Mouse (Mus musculus): Measurements from ENCODE around the gene Fam53b.

The Fam53b gene

GRCm38 (mm10) chr7:132788826-132789225 is 24.9 kb downstream of the Fam53b start:
- no peak for DNase-seq (ENCODE audit: low read depth)

GRCm38 (mm10) chr7:132787496-132788190 is 26.0 kb downstream of the Fam53b start:
- DNase-seq (ENCODE audit: low read depth): no peak

GRCm38 (mm10) chr7:132787022-132787421 is 26.7 kb downstream of the Fam53b start:
- no peak for DNase-seq (ENCODE audit: low read depth)

- no peak for DNase-seq (ENCODE audit: low read depth)
These were observed 27.2 kb downstream of the Fam53b start for GRCm38 (mm10) chr7:132786522-132786921.

- no peak for DNase-seq (ENCODE audit: low read depth)
These were observed 27.7 kb downstream of the Fam53b start for GRCm38 (mm10) chr7:132786011-132786410.

GRCm38 (mm10) chr7:132784101-132784500 is 29.6 kb downstream of the Fam53b start:
- DNase-seq (ENCODE audit: low read depth): no peak

GRCm38 (mm10) chr7:132781850-132782249 is 31.8 kb downstream of the Fam53b start:
- no peak for DNase-seq (ENCODE audit: low read depth)

- DNase-seq (ENCODE audit: low read depth): no peak
These were observed 32.4 kb downstream of the Fam53b start for GRCm38 (mm10) chr7:132781130-132781814.

GRCm38 (mm10) chr7:132780611-132781010 is 33.1 kb downstream of the Fam53b start:
- DNase-seq (ENCODE audit: low read depth): peak; percentile 20

GRCm38 (mm10) chr7:132778630-132779029 is 35.1 kb downstream of the Fam53b start:
- DNase-seq (ENCODE audit: low read depth): no peak

GRCm38 (mm10) chr7:132777728-132778453 is 35.8 kb downstream of the Fam53b start:
- no peak for DNase-seq (ENCODE audit: low read depth)

- DNase-seq (ENCODE audit: low read depth): peak; percentile 12
These were observed 36.6 kb downstream of the Fam53b start for GRCm38 (mm10) chr7:132777117-132777516.

GRCm38 (mm10) chr7:132776338-132777111 is 37.2 kb downstream of the Fam53b start:
- DNase-seq (ENCODE audit: low read depth): no peak

GRCm38 (mm10) chr7:132775922-132776321 is 37.8 kb downstream of the Fam53b start:
- DNase-seq (ENCODE audit: low read depth): no peak

- peak; percentile 49 for DNase-seq (ENCODE audit: low read depth)
These were observed 38.4 kb downstream of the Fam53b start for GRCm38 (mm10) chr7:132775333-132775732.

- DNase-seq (ENCODE audit: low read depth): no peak
These were observed 40.5 kb downstream of the Fam53b start for GRCm38 (mm10) chr7:132773011-132773705.

GRCm38 (mm10) chr7:132772440-132772839 is 41.2 kb downstream of the Fam53b start:
- DNase-seq (ENCODE audit: low read depth): no peak

GRCm38 (mm10) chr7:132768498-132769344 is 45.0 kb downstream of the Fam53b start:
- no peak for DNase-seq (ENCODE audit: low read depth)

GRCm38 (mm10) chr7:132767999-132768370 is 45.7 kb downstream of the Fam53b start:
- no peak for DNase-seq (ENCODE audit: low read depth)

- no peak for DNase-seq (ENCODE audit: low read depth)
These were observed 46.3 kb downstream of the Fam53b start for GRCm38 (mm10) chr7:132767233-132767998.
